Mouse (Mus musculus) thymus, adult 2 months (tissue): ENCODE results near the gene Tedc1. TPM values are rescaled to one million over a fixed set of nuclear protein-coding genes. Genes with fewer than 3 reads are reported as not detected.
"Not testable (repeated sequence)": the region's sequence is repeated elsewhere in the genome, so short reads cannot be mapped to it uniquely, and the experiment has no call there.

ENCODE experiments used
- DNase-seq: peaks from one replicate; pipeline ENCODE4 v3.0.0; 2021
- H3K27ac ChIP-seq: fragments of 200-500 bp; 2 replicates; pipeline ENCODE4 v1.5.1; 2012; ENCODE audit warnings: low read length, control low read depth; ENCODE audit not compliant: control insufficient read depth, insufficient read depth
- H3K27me3 ChIP-seq: fragments of 200-500 bp; 2 replicates; pipeline ENCODE4 v1.6.1; 2012; ENCODE audit warnings: mild to moderate bottlenecking, low read length, moderate library complexity, mixed read lengths; ENCODE audit not compliant: control insufficient read depth, insufficient read depth
- H3K36me3 ChIP-seq: fragments of 200-500 bp; 2 replicates; pipeline ENCODE4 v1.6.1; 2012; ENCODE audit warnings: mild to moderate bottlenecking, low read length, moderate library complexity; ENCODE audit not compliant: control insufficient read depth, insufficient read depth
- H3K4me1 ChIP-seq: fragments of 200-500 bp; replicated peaks from 2 replicates; pipeline ENCODE4 v1.6.1; 2012; ENCODE audit warnings: low read length; ENCODE audit not compliant: control insufficient read depth, insufficient read depth
- H3K4me3 ChIP-seq: fragments of 200-500 bp; 2 replicates; pipeline ENCODE4 v1.5.1; 2012; ENCODE audit warnings: mild to moderate bottlenecking, low read length, control low read depth, moderate library complexity; ENCODE audit not compliant: control insufficient read depth, insufficient read depth
- CTCF ChIP-seq: fragments of 200-500 bp; IDR thresholded peaks from 2 replicates; pipeline ENCODE4 v1.5.1; 2012; ENCODE audit warnings: mild to moderate bottlenecking, control low read depth, low read length, moderate library complexity, borderline replicate concordance; ENCODE audit not compliant: control insufficient read depth, poor library complexity, insufficient read depth; ENCODE audit errors: extremely low read depth
- POLR2A ChIP-seq: fragments of 200-500 bp; IDR thresholded peaks from 2 replicates; pipeline ENCODE4 v1.6.1; 2012; ENCODE audit warnings: mild to moderate bottlenecking, low read length, control low read depth, moderate library complexity; ENCODE audit not compliant: control insufficient read depth, poor library complexity, insufficient read depth; ENCODE audit errors: extremely low read depth
- WGBS: fragments of 180-500 bp; shearing (Covaris S2); methylation state at CpG from one replicate; pipeline ENCODE4 v1.1.7; 2018; 5-methylcytosine and 5-hydroxymethylcytosine counted together
- polyA plus RNA-seq: library from polyadenylated mRNA; depleted of rRNA; stranded (reverse); fragments of >200 nt; gene quantifications from 2 replicates; pipeline ENCODE4 v1.2.3, GENCODE M21; 2012

The Tedc1 gene
- polyA plus RNA-seq, 1 experiment: 96.2 TPM

DNA sequence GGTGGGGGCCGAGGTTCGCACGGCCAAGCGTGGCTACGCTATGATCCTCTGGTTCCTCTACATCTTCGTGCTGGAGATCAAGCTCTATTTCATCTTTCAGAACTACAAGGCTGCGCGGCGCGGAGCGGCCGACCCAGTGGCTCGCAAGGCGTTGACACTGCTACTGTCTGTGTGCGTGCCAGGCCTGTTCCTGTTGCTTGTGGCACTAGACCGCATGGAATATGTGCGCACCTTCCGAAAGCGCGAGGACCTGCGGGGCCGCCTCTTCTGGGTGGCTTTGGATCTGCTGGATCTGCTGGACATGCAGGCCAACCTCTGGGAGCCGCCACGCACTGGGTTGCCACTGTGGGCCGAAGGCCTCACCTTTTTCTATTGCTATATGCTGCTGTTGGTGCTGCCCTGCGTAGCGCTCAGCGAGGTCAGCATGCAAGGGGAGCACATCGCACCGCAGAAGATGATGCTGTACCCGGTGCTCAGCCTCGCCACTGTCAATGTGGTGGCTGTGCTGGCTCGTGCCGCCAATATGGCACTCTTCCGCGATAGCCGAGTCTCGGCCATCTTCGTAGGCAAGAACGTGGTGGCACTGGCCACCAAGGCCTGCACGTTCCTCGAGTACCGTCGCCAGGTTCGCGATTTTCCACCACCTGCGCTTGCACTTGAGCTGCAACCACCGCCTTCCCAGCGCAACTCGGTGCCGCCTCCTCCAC is 32.3 kb downstream of the Tedc1 start:
- no peak for DNase-seq
- Histone ChIP-seq H3K27ac (no peak overlapping the region), H3K4me1 (peaks cover 35% of the 10 kb centered on the region), H3K4me3 (no peak overlapping the region), H3K36me3 (no peaks in the 10 kb centered on the region), H3K27me3 (no peaks in the 10 kb centered on the region)
- 96% methylated on average over 51 of the region's 51 CpGs for WGBS
- TF ChIP-seq POLR2A (no peak), CTCF (no peak)

DNA sequence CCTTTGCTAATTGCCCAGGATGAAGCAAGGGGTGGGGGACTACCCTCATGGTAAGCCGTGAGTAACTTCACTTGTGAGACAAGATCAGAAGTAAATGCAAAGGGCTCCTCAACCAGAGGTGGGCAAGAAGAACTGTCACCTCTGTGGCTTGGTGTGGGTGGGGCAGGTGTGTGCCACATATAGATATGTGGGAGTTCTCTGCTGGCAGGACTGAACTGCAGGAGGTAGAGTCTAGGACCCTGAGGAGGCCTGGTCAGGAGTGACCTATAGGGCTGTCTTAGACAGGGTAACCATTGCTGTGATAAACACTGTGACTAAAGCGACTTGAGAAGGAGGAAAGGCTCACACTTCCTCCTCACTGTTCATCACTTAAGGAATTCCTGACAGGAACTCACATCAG is 37.2 kb downstream of the Tedc1 start:
- Histone ChIP-seq H3K4me3 (no peak overlapping the region), H3K4me1 (no peaks in the 10 kb centered on the region), H3K27ac (no peak overlapping the region), H3K27me3 (no peaks in the 10 kb centered on the region), H3K36me3 (no peaks in the 10 kb centered on the region)
- 69% methylated on average over 2 of the region's 2 CpGs for WGBS
- TF ChIP-seq POLR2A: no peak
- no peak for TF ChIP-seq CTCF
- DNase-seq: no peak

DNA sequence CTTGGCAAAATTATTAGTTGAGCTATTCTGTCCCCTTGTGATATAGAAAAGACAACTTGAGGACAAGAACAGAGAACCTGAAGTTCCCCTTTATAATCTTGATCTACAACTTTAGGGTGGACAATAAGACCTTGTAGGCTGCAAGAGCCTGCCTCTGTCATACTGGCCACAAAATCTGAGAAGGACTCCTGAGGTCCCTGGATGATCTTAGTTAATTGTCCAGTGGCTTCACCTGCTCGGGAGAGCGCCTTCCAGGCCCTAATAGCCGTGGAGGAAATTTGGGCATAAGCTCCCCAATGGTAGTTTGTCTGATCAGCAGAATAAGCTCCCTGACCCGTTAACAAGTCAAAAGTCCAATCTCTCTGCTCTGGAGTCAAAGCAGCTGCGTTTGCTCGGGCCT is 42.9 kb downstream of the Tedc1 start:
- H3K27me3 ChIP-seq, H3K27ac ChIP-seq, DNase-seq, H3K4me1 ChIP-seq, H3K4me3 ChIP-seq, H3K36me3 ChIP-seq: not testable (repeated sequence)
- 95% methylated on average over 3 of the region's 6 CpGs for WGBS

DNA sequence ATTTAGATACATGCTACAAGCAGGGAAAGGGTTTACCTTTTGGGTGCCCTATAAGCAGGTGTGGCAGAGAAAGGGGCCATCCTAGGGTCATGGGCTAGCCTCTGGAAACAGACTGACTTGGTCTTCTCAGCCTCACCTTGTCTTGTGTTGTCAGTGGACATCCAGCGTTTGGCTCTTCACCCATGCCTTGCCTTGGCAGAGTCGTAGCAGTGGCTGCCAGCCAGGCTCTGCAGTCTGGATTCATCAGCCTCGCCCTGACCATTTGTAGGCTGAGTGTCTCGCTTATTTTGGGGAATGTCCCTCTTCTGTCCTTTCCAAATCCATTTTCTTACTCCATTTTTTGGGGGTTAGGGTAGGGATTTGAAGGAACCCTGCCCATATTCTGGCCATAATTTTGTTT is 45.1 kb downstream of the Tedc1 start:
- no peak overlapping the region for H3K4me3 ChIP-seq
- H3K36me3 ChIP-seq: no peaks in the 10 kb centered on the region
- H3K27me3 ChIP-seq: no peaks in the 10 kb centered on the region
- H3K27ac ChIP-seq: no peak overlapping the region
- TF ChIP-seq POLR2A: no peak
- no peak for TF ChIP-seq CTCF
- no peak for DNase-seq
- WGBS: 96% methylated on average over 4 of the region's 4 CpGs
- no peaks in the 10 kb centered on the region for H3K4me1 ChIP-seq

DNA sequence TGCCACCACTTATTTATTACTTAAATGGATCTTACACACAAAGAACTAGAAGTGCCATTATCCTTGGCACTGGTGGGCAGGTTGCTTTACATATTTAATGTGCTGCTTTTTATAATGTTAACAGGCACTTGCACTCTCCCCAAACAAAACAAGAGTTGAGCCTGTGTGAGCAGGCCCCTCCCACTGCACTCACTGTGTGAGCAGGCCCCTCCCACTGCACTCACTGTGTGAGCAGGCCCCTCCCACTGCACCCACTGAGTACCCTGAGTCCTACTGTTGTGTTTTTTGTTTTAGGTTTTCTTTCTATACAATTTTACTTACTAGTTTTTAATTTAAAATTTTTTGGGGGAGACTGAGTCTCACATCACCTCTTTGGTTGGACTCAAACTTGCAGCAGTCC is 45.8 kb downstream of the Tedc1 start:
- TF ChIP-seq CTCF (no peak), POLR2A (no peak)
- Histone ChIP-seq H3K27me3 (no peaks in the 10 kb centered on the region), H3K36me3 (no peaks in the 10 kb centered on the region), H3K4me1 (no peaks in the 10 kb centered on the region), H3K27ac (no peak overlapping the region), H3K4me3 (no peak overlapping the region)
- DNase-seq: no peak

DNA sequence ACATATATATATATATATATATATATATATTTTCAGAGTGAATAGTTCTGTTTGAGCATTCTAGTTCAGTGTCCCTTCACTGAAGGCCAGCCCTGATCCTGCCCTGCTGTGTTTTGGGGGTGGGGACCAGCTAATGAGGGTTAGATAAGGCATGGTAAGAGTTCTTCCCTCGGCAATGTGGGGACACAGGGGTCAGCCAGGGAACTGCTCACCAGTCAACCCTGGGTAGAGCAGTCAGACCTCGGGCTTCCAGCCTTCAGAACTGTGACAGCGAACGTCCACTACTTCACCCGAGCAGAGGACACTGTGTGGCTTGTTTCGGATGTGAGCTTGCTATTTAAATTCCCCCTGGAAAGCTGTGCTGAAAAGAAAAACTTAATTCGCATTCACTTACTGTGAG is 47.3 kb downstream of the Tedc1 start:
- H3K4me1 ChIP-seq: no peaks in the 10 kb centered on the region
- H3K36me3 ChIP-seq: no peaks in the 10 kb centered on the region
- DNase-seq: no peak
- no peaks in the 10 kb centered on the region for H3K27me3 ChIP-seq
- no peak overlapping the region for H3K4me3 ChIP-seq
- 89% methylated on average over 7 of the region's 7 CpGs for WGBS
- no peak overlapping the region for H3K27ac ChIP-seq
- TF ChIP-seq CTCF: no peak
- no peak for TF ChIP-seq POLR2A

DNA sequence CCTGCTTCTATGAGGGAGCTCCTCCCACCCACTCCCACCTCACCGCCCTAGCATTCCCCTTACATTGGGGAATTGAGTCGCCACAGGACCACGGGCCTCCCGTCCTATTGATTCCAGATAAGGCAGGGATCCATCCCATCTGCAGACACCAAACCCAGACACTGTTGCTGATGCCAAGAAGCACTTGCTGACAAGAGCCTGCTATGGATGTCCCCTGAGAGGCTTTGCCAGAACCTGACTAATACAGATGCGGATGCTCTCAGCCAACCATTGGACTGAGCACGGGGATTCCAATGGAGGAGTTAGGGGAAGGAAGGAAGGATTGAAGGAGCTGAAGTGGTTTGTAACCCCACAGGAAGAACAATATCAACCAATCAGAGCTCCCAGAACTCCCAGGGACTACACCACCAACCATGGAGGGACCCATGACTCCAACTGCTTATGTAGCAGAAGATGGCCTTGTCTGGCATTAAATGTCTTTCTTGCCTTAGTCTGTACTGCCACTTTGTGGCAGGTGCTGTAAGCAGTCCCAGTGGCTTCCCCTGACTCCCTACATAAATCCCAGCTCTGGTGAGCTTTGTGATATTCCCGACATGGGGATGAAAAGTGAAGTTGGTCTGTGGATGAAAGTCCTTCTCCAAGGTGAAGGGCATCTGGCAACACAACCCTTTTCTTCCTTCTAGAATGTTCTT is 49.2 kb downstream of the Tedc1 start:
- no peak for DNase-seq
- WGBS: 93% methylated on average over 7 of the region's 7 CpGs
- no peaks in the 10 kb centered on the region for H3K4me1 ChIP-seq

More for the DNA sequence above, 49.2 kb downstream of the Tedc1 start:
- H3K27ac ChIP-seq: no peak overlapping the region
- no peak overlapping the region for H3K4me3 ChIP-seq
- TF ChIP-seq CTCF: no peak
- TF ChIP-seq POLR2A: no peak
- no peaks in the 10 kb centered on the region for H3K36me3 ChIP-seq
- no peaks in the 10 kb centered on the region for H3K27me3 ChIP-seq
